Mouse (Mus musculus) embryonic facial prominence, embryonic 14.5 days (tissue): ENCODE results near the gene Ptpra. TPM values are rescaled to one million over a fixed set of nuclear protein-coding genes. Genes with fewer than 3 reads are reported as not detected.

Source experiments
- ATAC-seq: fragments of 200-750 bp; cut with Nextera tagmentation; 2 replicates; pipeline ENCODE4 v1.8.0; 2017; ENCODE audit warnings: low read depth, moderate number of reproducible peaks, moderate TSS enrichment
- DNase-seq: peaks from one replicate; pipeline ENCODE4 v3.0.0-alpha.2; 2015; ENCODE audit warnings: low spot score
- H3K27ac ChIP-seq: fragments of 300-500 bp; sonication (generic); replicated peaks from 2 replicates; pipeline ENCODE4 v1.5.1; 2014; ENCODE audit warnings: low read depth, mild to moderate bottlenecking, low read length, moderate library complexity
- H3K27me3 ChIP-seq: fragments of 300-500 bp; sonication (generic); replicated peaks from 2 replicates; pipeline ENCODE4 v1.6.1; 2014; ENCODE audit warnings: low read length; ENCODE audit not compliant: control insufficient read depth, insufficient read depth
- H3K36me3 ChIP-seq: fragments of 300-500 bp; sonication (generic); 2 replicates; pipeline ENCODE4 v1.6.1; 2014; ENCODE audit warnings: low read length, mixed read lengths; ENCODE audit not compliant: control insufficient read depth, insufficient read depth
- H3K4me1 ChIP-seq: fragments of 300-500 bp; sonication (generic); 2 replicates; pipeline ENCODE4 v1.6.1; 2014; ENCODE audit warnings: antibody characterized with exemption, low read length; ENCODE audit not compliant: control insufficient read depth, insufficient read depth
- H3K4me2 ChIP-seq: fragments of 300-500 bp; sonication (generic); 2 replicates; pipeline ENCODE4 v1.6.1; 2014; ENCODE audit warnings: low read depth, mild to moderate bottlenecking, low read length, moderate library complexity, mixed read lengths
- H3K4me3 ChIP-seq: fragments of 300-500 bp; sonication (generic); 2 replicates; pipeline ENCODE4 v1.5.1; 2014; ENCODE audit warnings: low read depth, mild to moderate bottlenecking, low read length
- H3K9ac ChIP-seq: fragments of 300-500 bp; sonication (generic); 2 replicates; pipeline ENCODE4 v1.6.1; 2014; ENCODE audit warnings: low read depth, mild to moderate bottlenecking, low read length, moderate library complexity, mixed read lengths
- H3K9me3 ChIP-seq: fragments of 300-500 bp; sonication (generic); 2 replicates; pipeline ENCODE4 v1.6.1; 2016; ENCODE audit warnings: low read length; ENCODE audit not compliant: control insufficient read depth
- WGBS: fragments of 180-500 bp; shearing (Covaris S2); extraction: QIAGEN DNeasy Blood & Tissue Kit; methylation state at CpG from one replicate; pipeline ENCODE4 v1.1.7; 2014; 5-methylcytosine and 5-hydroxymethylcytosine counted together
- polyA plus RNA-seq: library from polyadenylated mRNA; unstranded; fragments of >200 nt; fragmentation: Nextera tagmentation; extraction: Ambion mirVana; gene quantifications from 2 replicates; pipeline ENCODE4 v1.2.1, GENCODE M21; 2014

Ptpra gene
- polyA plus RNA-seq, 1 experiment from 2014 or later = 111 TPM

DNA sequence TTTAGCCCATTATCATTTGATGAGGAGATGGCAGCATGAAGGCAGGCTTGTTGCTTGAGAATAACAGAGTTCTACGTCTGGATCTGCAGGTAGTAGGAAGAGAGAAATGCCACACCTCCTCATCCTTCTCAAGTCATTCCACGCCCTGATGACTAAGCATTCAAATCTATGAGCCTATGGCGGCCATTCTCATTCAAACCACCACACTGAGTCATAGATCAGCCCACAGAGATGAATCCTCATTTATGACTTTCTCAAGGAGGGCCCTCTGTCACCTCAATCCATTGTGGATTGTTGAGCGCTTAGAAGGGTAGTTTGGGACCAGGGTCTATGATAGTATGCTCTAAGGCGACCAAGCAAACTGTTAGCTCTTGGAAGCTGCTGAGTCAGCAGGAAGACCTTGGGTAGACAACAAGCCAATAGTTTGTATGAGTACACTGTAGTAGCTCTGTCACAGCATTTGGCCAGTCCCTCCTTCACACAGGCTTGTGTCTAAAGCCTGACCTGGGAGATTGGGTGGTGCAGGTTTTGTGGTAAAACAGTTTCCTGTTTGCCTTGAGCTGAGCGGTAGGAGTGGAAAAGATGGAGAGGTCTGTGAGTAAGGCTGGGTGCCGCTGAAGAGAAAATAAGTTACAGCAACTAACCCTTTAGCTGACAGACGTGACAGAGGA is 88.9 kb downstream of the Ptpra start:
- H3K4me1 ChIP-seq = no peaks in the 10 kb centered on the region
- no peak overlapping the region for H3K4me2 ChIP-seq
- H3K36me3 ChIP-seq = peaks cover 87% of the 10 kb centered on the region
- WGBS = 89% methylated on average over 8 of the region's 8 CpGs
- H3K9ac ChIP-seq = no peak overlapping the region
- H3K9me3 ChIP-seq = no peaks in the 10 kb centered on the region
- ATAC-seq = no peak
- no peaks in the 10 kb centered on the region for H3K27me3 ChIP-seq
- H3K27ac ChIP-seq = no peak overlapping the region
- no peak overlapping the region for H3K4me3 ChIP-seq
- no peak for DNase-seq

GRCm38 (mm10) chr2:130540266-130540665 is 90.2 kb downstream of the Ptpra start:
- no peaks in the 10 kb centered on the region for H3K4me1 ChIP-seq
- H3K9me3 ChIP-seq = no peaks in the 10 kb centered on the region
- ATAC-seq = no peak
- H3K27ac ChIP-seq = no peak overlapping the region
- H3K36me3 ChIP-seq = peaks cover 88% of the 10 kb centered on the region
- H3K4me3 ChIP-seq = no peak overlapping the region
- H3K9ac ChIP-seq = no peak overlapping the region
- DNase-seq = no peak
- no peaks in the 10 kb centered on the region for H3K27me3 ChIP-seq
- WGBS = 88% methylated on average over 9 of the region's 9 CpGs
- H3K4me2 ChIP-seq = no peak overlapping the region

DNA sequence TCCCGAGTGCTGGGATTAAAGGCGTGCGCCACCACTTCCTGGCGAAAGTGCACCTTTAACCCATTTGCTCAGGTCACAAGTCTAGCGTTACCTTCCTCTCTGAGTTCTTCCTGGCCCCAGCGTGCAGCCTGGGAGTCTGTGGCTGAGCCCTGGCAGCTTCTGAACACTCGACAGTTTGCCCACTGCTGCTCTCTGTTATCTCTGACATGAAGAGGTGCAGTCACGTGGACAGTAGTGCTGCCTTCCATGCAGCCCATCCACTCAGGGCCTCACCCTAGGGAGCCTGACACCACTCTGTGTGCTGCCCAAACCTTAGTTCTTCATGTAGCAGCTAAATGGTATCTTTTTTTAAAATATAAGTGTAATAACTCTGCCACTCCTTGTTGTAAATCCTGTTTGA is 96.9 kb downstream of the Ptpra start:
- H3K4me1 ChIP-seq = no peaks in the 10 kb centered on the region
- no peak overlapping the region for H3K4me2 ChIP-seq
- H3K9me3 ChIP-seq = no peaks in the 10 kb centered on the region
- no peak overlapping the region for H3K4me3 ChIP-seq
- DNase-seq (no peak), ATAC-seq (no peak)
- H3K27ac ChIP-seq = no peak overlapping the region
- H3K36me3 ChIP-seq = peaks cover 99% of the 10 kb centered on the region
- WGBS = 90% methylated on average over 8 of the region's 8 CpGs
- H3K27me3 ChIP-seq = no peaks in the 10 kb centered on the region
- H3K9ac ChIP-seq = no peak overlapping the region

GRCm38 (mm10) chr2:130554841-130555240 is 104.8 kb downstream of the Ptpra start:
- no peaks in the 10 kb centered on the region for H3K27me3 ChIP-seq
- 83% methylated on average over 7 of the region's 7 CpGs for WGBS
- DNase-seq = no peak
- no peak overlapping the region for H3K4me2 ChIP-seq
- H3K9me3 ChIP-seq = no peaks in the 10 kb centered on the region
- no peak for ATAC-seq
- no peak overlapping the region for H3K4me3 ChIP-seq
- H3K27ac ChIP-seq = no peak overlapping the region
- H3K4me1 ChIP-seq = no peaks in the 10 kb centered on the region
- no peak overlapping the region for H3K9ac ChIP-seq
- peaks cover 79% of the 10 kb centered on the region for H3K36me3 ChIP-seq

DNA sequence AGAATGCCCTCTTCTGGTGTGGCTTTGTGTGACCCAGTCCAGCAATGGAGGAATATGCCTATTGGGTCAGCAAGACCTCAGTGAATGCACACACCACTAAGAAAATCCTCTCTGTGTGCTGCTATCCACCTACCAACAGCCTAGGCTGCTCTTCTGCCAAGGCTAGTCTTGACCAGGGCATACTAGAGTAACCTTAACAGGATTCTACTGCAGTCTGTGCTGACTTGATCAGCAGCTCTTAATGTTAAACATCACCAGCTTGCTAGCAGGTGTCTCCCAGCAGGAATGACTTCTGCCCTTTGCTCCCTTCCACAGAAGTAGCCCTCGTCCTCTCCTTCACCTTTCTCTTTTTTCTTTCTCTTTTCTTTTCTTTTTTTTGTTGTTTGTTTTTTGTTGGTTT is 106.2 kb downstream of the Ptpra start:
- 76% methylated on average over 1 of the region's 1 CpGs for WGBS
- no peak for ATAC-seq

DNA sequence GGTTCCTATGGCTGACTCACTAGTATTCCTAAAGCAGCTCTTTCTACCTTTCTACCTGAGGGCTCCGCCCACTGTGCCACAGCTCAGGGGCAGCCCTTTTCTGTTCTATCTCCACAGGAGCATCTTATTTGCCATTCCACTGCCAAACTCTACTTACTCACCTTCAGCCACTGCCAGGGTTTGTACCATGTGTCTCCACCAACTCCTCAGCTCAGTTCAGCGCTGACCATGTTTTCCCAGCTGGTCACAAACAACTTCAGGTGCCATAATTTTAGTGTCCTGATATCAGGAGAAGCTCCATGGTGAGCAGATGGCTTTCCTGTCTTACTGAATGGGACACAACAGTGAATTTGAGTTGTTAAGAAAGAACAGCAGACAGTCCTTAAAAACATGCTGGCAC is 107.4 kb downstream of the Ptpra start:
- WGBS = 93% methylated on average over 2 of the region's 2 CpGs
- no peak for DNase-seq
- no peak overlapping the region for H3K27ac ChIP-seq
- ATAC-seq = no peak
- H3K36me3 ChIP-seq = peaks cover 53% of the 10 kb centered on the region
- no peak overlapping the region for H3K4me3 ChIP-seq
- no peak overlapping the region for H3K9ac ChIP-seq
- no peaks in the 10 kb centered on the region for H3K4me1 ChIP-seq
- H3K9me3 ChIP-seq = no peaks in the 10 kb centered on the region
- H3K27me3 ChIP-seq = no peaks in the 10 kb centered on the region
- no peak overlapping the region for H3K4me2 ChIP-seq

More for the DNA sequence above, 106.2 kb downstream of the Ptpra start:
- Histone ChIP-seq H3K36me3 (peaks cover 65% of the 10 kb centered on the region), H3K27ac (no peak overlapping the region), H3K4me2 (no peak overlapping the region), H3K9me3 (no peaks in the 10 kb centered on the region), H3K4me1 (no peaks in the 10 kb centered on the region), H3K4me3 (no peak overlapping the region), H3K9ac (no peak overlapping the region), H3K27me3 (no peaks in the 10 kb centered on the region)
- no peak for DNase-seq

- 77% methylated on average over 2 of the region's 2 CpGs for WGBS
- H3K36me3 ChIP-seq = peaks cover 48% of the 10 kb centered on the region
Measured at GRCm38 (mm10) chr2:130558015-130558414, 107.9 kb downstream of the Ptpra start.

DNA sequence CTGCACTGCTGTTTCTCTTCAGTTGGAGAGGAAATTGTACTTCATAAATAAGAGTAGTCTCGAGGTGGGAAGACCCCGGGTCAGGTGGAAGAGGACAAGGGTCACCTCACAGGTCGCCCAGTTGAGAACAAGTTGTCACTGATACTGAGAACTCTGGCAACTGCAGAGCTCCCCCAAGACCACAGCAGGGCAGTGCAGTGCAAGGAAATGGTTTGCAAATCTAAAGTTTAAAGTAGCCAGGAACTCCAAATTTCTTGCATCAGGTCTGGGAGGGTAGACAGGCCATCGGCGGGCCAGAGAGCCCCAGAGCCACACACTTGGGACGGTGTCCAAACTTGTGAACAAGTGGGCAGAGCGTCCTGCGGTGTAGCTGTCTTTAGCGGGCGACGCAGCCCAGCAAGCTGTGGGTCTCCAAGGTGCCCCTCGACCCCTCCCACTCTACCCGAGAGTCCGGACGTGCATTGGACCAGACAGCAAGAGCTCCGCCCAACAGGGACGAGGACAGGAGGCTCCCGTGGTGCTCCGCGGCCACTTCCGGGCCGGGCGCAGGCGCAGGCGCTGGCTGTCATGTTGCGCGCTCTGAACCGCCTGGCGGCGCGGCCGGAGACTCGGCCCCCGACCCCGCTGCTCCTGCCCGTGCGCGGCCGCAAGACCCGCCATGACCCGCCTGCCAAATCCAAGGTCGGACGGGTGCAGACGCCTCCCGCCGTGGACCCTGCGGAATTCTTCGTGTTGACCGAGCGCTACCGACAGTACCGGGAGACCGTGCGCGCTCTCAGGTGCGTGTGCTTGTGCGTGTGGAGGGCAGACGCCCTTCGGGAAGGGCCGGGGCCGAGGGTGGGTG is 113.4 kb downstream of the Ptpra start, which contains the start of gene Mrps26:
TSS of gene Mrps26 (plus strand) at position 531 of the 844 bp plus-strand sequence.
- Histone ChIP-seq H3K4me2 (peak within 1 kb of the TSS; percentile 87), H3K27ac (peak within 1 kb of the TSS; percentile 52; the same call in 1 of the 2 replicates), H3K4me1 (peaks cover 9% of the 10 kb centered on the region), H3K9ac (peak within 1 kb of the TSS; percentile 89), H3K4me3 (peak within 1 kb of the TSS; percentile 91), H3K36me3 (peaks cover 25% of the 10 kb centered on the region), H3K9me3 (no peaks in the 10 kb centered on the region), H3K27me3 (no peaks in the 10 kb centered on the region)
- WGBS = 1% methylated on average over 45 of the region's 61 CpGs
- DNase-seq = peak; percentile 98
- peak; percentile 100 for ATAC-seq

More at GRCm38 (mm10) chr2:130558015-130558414, 107.9 kb downstream of the Ptpra start:
- no peaks in the 10 kb centered on the region for H3K4me1 ChIP-seq
- no peak overlapping the region for H3K27ac ChIP-seq
- H3K9me3 ChIP-seq = no peaks in the 10 kb centered on the region
- no peak overlapping the region for H3K4me3 ChIP-seq
- no peak for ATAC-seq
- no peak overlapping the region for H3K4me2 ChIP-seq
- DNase-seq = no peak
- no peak overlapping the region for H3K9ac ChIP-seq
- H3K27me3 ChIP-seq = no peaks in the 10 kb centered on the region
